Mouse (Mus musculus) heart, embryonic 13.5 days (tissue): ENCODE data around the gene Usp44. TPM values are rescaled to one million over a fixed set of nuclear protein-coding genes. Genes with fewer than 3 reads are reported as not detected.

Experiments
- ATAC-seq: fragments of 200-750 bp; cut with Nextera tagmentation; 2 replicates; pipeline ENCODE4 v1.8.0; 2017; ENCODE audit warnings: moderate TSS enrichment; ENCODE audit not compliant: insufficient number of reproducible peaks, low FRiP score, low TSS enrichment; ENCODE audit errors: extremely low read depth
- H3K27ac ChIP-seq: fragments of 300-500 bp; sonication (generic); replicated peaks from 2 replicates; pipeline ENCODE4 v1.5.1; 2015; ENCODE audit warnings: moderate library complexity, mild to moderate bottlenecking, inconsistent platforms
- H3K27me3 ChIP-seq: fragments of 300-500 bp; sonication (generic); replicated peaks from 2 replicates; pipeline ENCODE4 v1.6.1; 2015; ENCODE audit warnings: mild to moderate bottlenecking, inconsistent platforms
- H3K36me3 ChIP-seq: fragments of 300-500 bp; sonication (generic); 2 replicates; pipeline ENCODE4 v1.6.1; 2015; ENCODE audit warnings: mild to moderate bottlenecking, inconsistent platforms
- H3K4me1 ChIP-seq: fragments of 300-500 bp; sonication (generic); 2 replicates; pipeline ENCODE4 v1.6.1; 2015; ENCODE audit warnings: inconsistent platforms
- H3K4me2 ChIP-seq: fragments of 300-500 bp; sonication (generic); 2 replicates; pipeline ENCODE4 v1.6.1; 2015; ENCODE audit warnings: inconsistent platforms, mild to moderate bottlenecking, moderate library complexity
- H3K4me3 ChIP-seq: fragments of 300-500 bp; sonication (generic); 2 replicates; pipeline ENCODE4 v1.5.1; 2015; ENCODE audit warnings: moderate library complexity, mild to moderate bottlenecking, inconsistent platforms
- H3K9ac ChIP-seq: fragments of 300-500 bp; sonication (generic); 2 replicates; pipeline ENCODE4 v1.6.1; 2015; ENCODE audit warnings: inconsistent platforms, mild to moderate bottlenecking, moderate library complexity
- H3K9me3 ChIP-seq: fragments of 300-500 bp; sonication (generic); 2 replicates; pipeline ENCODE4 v1.6.1; 2016; ENCODE audit warnings: inconsistent platforms
- WGBS: fragments of 180-500 bp; shearing (Covaris S2); methylation state at CpG from one replicate; pipeline ENCODE4 v1.1.7; 2015; ENCODE audit warnings: mixed read lengths; 5-methylcytosine and 5-hydroxymethylcytosine counted together
- polyA plus RNA-seq: library from polyadenylated mRNA; unstranded; fragments of >200 nt; fragmentation: Nextera tagmentation; extraction: Ambion mirVana; gene quantifications from 2 replicates; pipeline ENCODE4 v1.2.1, GENCODE M21; 2015

Gene Usp44
- polyA plus RNA-seq, 1 experiment from 2014 or later = 0.31 TPM

GRCm38 (mm10) chr10:93868401-93868800 lies 37.0 kb downstream of the Usp44 start:
- no peaks in the 10 kb centered on the region for H3K4me1 ChIP-seq
- H3K27ac ChIP-seq = no peak overlapping the region
- H3K9me3 ChIP-seq = no peaks in the 10 kb centered on the region
- H3K36me3 ChIP-seq = peaks cover 92% of the 10 kb centered on the region
- H3K9ac ChIP-seq = no peak overlapping the region
- H3K4me3 ChIP-seq = no peak overlapping the region
- WGBS = 96% methylated on average over 7 of the region's 7 CpGs
- no peak overlapping the region for H3K4me2 ChIP-seq
- no peaks in the 10 kb centered on the region for H3K27me3 ChIP-seq
- ATAC-seq = no peak

- Histone ChIP-seq H3K36me3 (peaks cover 93% of the 10 kb centered on the region), H3K9ac (no peak overlapping the region), H3K4me3 (no peak overlapping the region), H3K9me3 (no peaks in the 10 kb centered on the region), H3K27ac (no peak overlapping the region), H3K27me3 (no peaks in the 10 kb centered on the region), H3K4me1 (no peaks in the 10 kb centered on the region), H3K4me2 (no peak overlapping the region)
- 89% methylated on average over 4 of the region's 4 CpGs for WGBS
- no peak for ATAC-seq
These were observed 37.5 kb downstream of the Usp44 start for GRCm38 (mm10) chr10:93868886-93869285.

GRCm38 (mm10) chr10:93876772-93877171 lies 45.4 kb downstream of the Usp44 start:
- no peaks in the 10 kb centered on the region for H3K9me3 ChIP-seq
- WGBS = 83% methylated on average over 1 of the region's 1 CpGs
- H3K27ac ChIP-seq = no peak overlapping the region
- H3K36me3 ChIP-seq = peaks cover 70% of the 10 kb centered on the region
- H3K4me2 ChIP-seq = no peak overlapping the region
- no peak overlapping the region for H3K9ac ChIP-seq
- H3K4me3 ChIP-seq = no peak overlapping the region
- no peaks in the 10 kb centered on the region for H3K4me1 ChIP-seq
- no peak for ATAC-seq
- H3K27me3 ChIP-seq = no peaks in the 10 kb centered on the region

GRCm38 (mm10) chr10:93878732-93879131 lies 47.4 kb downstream of the Usp44 start:
- no peak overlapping the region for H3K27ac ChIP-seq
- no peaks in the 10 kb centered on the region for H3K27me3 ChIP-seq
- H3K4me1 ChIP-seq = 0 out of 2 replicates have a peak, but pooled peaks cover 2% of the 10 kb centered on the region
- H3K4me3 ChIP-seq = no peak overlapping the region
- ATAC-seq = no peak
- H3K36me3 ChIP-seq = peaks cover 64% of the 10 kb centered on the region
- no peaks in the 10 kb centered on the region for H3K9me3 ChIP-seq
- no peak overlapping the region for H3K4me2 ChIP-seq
- WGBS = 91% methylated on average over 4 of the region's 4 CpGs
- H3K9ac ChIP-seq = no peak overlapping the region

GRCm38 (mm10) chr10:93881918-93882317 lies 50.6 kb downstream of the Usp44 start:
- no peak overlapping the region for H3K4me2 ChIP-seq
- ATAC-seq = no peak
- no peaks in the 10 kb centered on the region for H3K9me3 ChIP-seq
- no peak overlapping the region for H3K27ac ChIP-seq
- peaks cover 68% of the 10 kb centered on the region for H3K36me3 ChIP-seq
- no peak overlapping the region for H3K9ac ChIP-seq
- H3K4me3 ChIP-seq = no peak overlapping the region
- no peaks in the 10 kb centered on the region for H3K27me3 ChIP-seq
- 0 out of 2 replicates have a peak, but pooled peaks cover 2% of the 10 kb centered on the region for H3K4me1 ChIP-seq

GRCm38 (mm10) chr10:93882738-93883364 lies 51.5 kb downstream of the Usp44 start:
- H3K27me3 ChIP-seq = no peaks in the 10 kb centered on the region
- H3K9me3 ChIP-seq = no peaks in the 10 kb centered on the region
- peaks cover 3% of the 10 kb centered on the region for H3K4me1 ChIP-seq
- 72% methylated on average over 8 of the region's 8 CpGs for WGBS
- H3K27ac ChIP-seq = no peak overlapping the region
- H3K36me3 ChIP-seq = peaks cover 68% of the 10 kb centered on the region
- no peak overlapping the region for H3K4me2 ChIP-seq
- no peak overlapping the region for H3K9ac ChIP-seq
- H3K4me3 ChIP-seq = no peak overlapping the region
- ATAC-seq = no peak

- WGBS = 91% methylated on average over 14 of the region's 14 CpGs
These were observed 54.6 kb downstream of the Usp44 start for GRCm38 (mm10) chr10:93885839-93886477.

GRCm38 (mm10) chr10:93888590-93888934 lies 57.2 kb downstream of the Usp44 start:
- H3K4me1 ChIP-seq = peaks cover 12% of the 10 kb centered on the region
- H3K36me3 ChIP-seq = peaks cover 35% of the 10 kb centered on the region
- H3K9ac ChIP-seq = peak overlapping the region; percentile 98
- peak overlapping the region; percentile 86 for H3K4me2 ChIP-seq
- peak overlapping the region; percentile 92; the same call in 1 of the 2 replicates for H3K27ac ChIP-seq
- H3K9me3 ChIP-seq = no peaks in the 10 kb centered on the region
- no peak for ATAC-seq
- peak overlapping the region; percentile 93 for H3K4me3 ChIP-seq
- 14% methylated on average over 10 of the region's 10 CpGs for WGBS
- H3K27me3 ChIP-seq = no peaks in the 10 kb centered on the region

More at GRCm38 (mm10) chr10:93885839-93886477, 54.6 kb downstream of the Usp44 start:
- no peak overlapping the region for H3K4me3 ChIP-seq
- no peak overlapping the region for H3K27ac ChIP-seq
- H3K4me1 ChIP-seq = peaks cover 14% of the 10 kb centered on the region
- H3K9ac ChIP-seq = no peak overlapping the region
- no peak overlapping the region for H3K4me2 ChIP-seq
- no peaks in the 10 kb centered on the region for H3K9me3 ChIP-seq
- no peak for ATAC-seq
- H3K36me3 ChIP-seq = peaks cover 44% of the 10 kb centered on the region
- H3K27me3 ChIP-seq = no peaks in the 10 kb centered on the region

GRCm38 (mm10) chr10:93888935-93889578 lies 57.7 kb downstream of the Usp44 start:
- Histone ChIP-seq H3K4me2 (peak overlapping the region; percentile 86), H3K27me3 (no peaks in the 10 kb centered on the region), H3K36me3 (peaks cover 30% of the 10 kb centered on the region), H3K9ac (peak overlapping the region; percentile 98), H3K4me3 (peak overlapping the region; percentile 93), H3K4me1 (peaks cover 12% of the 10 kb centered on the region), H3K27ac (peak overlapping the region; percentile 92), H3K9me3 (no peaks in the 10 kb centered on the region)
- ATAC-seq = peak; percentile 48
- WGBS = under 1% methylated on average over 38 of the region's 38 CpGs

GRCm38 (mm10) chr10:93889579-93889950 lies 58.2 kb downstream of the Usp44 start:
- ATAC-seq = peak; percentile 94
- peak overlapping the region; percentile 93 for H3K4me3 ChIP-seq
- WGBS = 0% methylated on average over 24 of the region's 30 CpGs
- peak overlapping the region; percentile 86 for H3K4me2 ChIP-seq
- no peaks in the 10 kb centered on the region for H3K9me3 ChIP-seq
- H3K27ac ChIP-seq = peak overlapping the region; percentile 92
- H3K9ac ChIP-seq = peak overlapping the region; percentile 98
- H3K4me1 ChIP-seq = peaks cover 12% of the 10 kb centered on the region
- no peaks in the 10 kb centered on the region for H3K27me3 ChIP-seq
- H3K36me3 ChIP-seq = peaks cover 25% of the 10 kb centered on the region

- WGBS = 2% methylated on average over 22 of the region's 22 CpGs
These were observed 58.6 kb downstream of the Usp44 start for GRCm38 (mm10) chr10:93889976-93890375.

More at GRCm38 (mm10) chr10:93889976-93890375, 58.6 kb downstream of the Usp44 start:
- Histone ChIP-seq H3K4me1 (peaks cover 12% of the 10 kb centered on the region), H3K36me3 (peaks cover 21% of the 10 kb centered on the region), H3K27ac (peak overlapping the region; percentile 92), H3K9ac (peak overlapping the region; percentile 98), H3K4me3 (peak overlapping the region; percentile 93), H3K9me3 (no peaks in the 10 kb centered on the region), H3K27me3 (no peaks in the 10 kb centered on the region), H3K4me2 (peak overlapping the region; percentile 86)
- no peak for ATAC-seq
